Mouse (Mus musculus) lung, embryonic 14.5 days (tissue): ENCODE data around the gene Pdlim1. TPM values are rescaled to one million over a fixed set of nuclear protein-coding genes. Genes with fewer than 3 reads are reported as not detected.

Experiments used
- ATAC-seq: fragments of 200-750 bp; cut with Nextera tagmentation; 2 replicates; pipeline ENCODE4 v1.8.0; 2017; ENCODE audit warnings: mild to moderate bottlenecking, moderate TSS enrichment, moderate library complexity; ENCODE audit not compliant: insufficient read depth
- DNase-seq: peaks from one replicate; pipeline ENCODE4 v3.0.0-alpha.2; 2015
- H3K27ac ChIP-seq: fragments of 300-500 bp; sonication (generic); 2 replicates; pipeline ENCODE4 v1.5.1; 2014; ENCODE audit warnings: low read depth, mild to moderate bottlenecking, moderate library complexity
- H3K27me3 ChIP-seq: fragments of 300-500 bp; sonication (generic); 2 replicates; pipeline ENCODE4 v1.6.1; 2014; ENCODE audit warnings: low read length, control low read depth; ENCODE audit not compliant: insufficient read depth
- H3K36me3 ChIP-seq: fragments of 300-500 bp; sonication (generic); 2 replicates; pipeline ENCODE4 v1.6.1; 2014; ENCODE audit warnings: control low read depth; ENCODE audit not compliant: insufficient read depth
- H3K4me1 ChIP-seq: fragments of 300-500 bp; sonication (generic); 2 replicates; pipeline ENCODE4 v1.6.1; 2014; ENCODE audit warnings: antibody characterized with exemption, control low read depth; ENCODE audit not compliant: insufficient read depth
- H3K4me2 ChIP-seq: fragments of 300-500 bp; sonication (generic); 2 replicates; pipeline ENCODE4 v1.6.1; 2014; ENCODE audit warnings: mild to moderate bottlenecking
- H3K4me3 ChIP-seq: fragments of 300-500 bp; sonication (generic); 2 replicates; pipeline ENCODE4 v1.5.1; 2014; ENCODE audit warnings: low read depth, low read length
- H3K9ac ChIP-seq: fragments of 300-500 bp; sonication (generic); 2 replicates; pipeline ENCODE4 v1.6.1; 2014
- H3K9me3 ChIP-seq: fragments of 300-500 bp; sonication (generic); 2 replicates; pipeline ENCODE4 v1.6.1; 2016; ENCODE audit warnings: low read depth, low read length, control low read depth
- CTCF ChIP-seq: IDR thresholded peaks from 2 replicates; pipeline ENCODE4 v1.5.1; 2016; ENCODE audit warnings: antibody characterized with exemption, low read depth
- WGBS: fragments of 180-500 bp; shearing (Covaris S2); extraction: QIAGEN DNeasy Blood & Tissue Kit; methylation state at CpG from one replicate; pipeline ENCODE4 v1.1.7; 2014; 5-methylcytosine and 5-hydroxymethylcytosine counted together
- polyA plus RNA-seq: library from polyadenylated mRNA; unstranded; fragments of >200 nt; fragmentation: Nextera tagmentation; extraction: Ambion mirVana; gene quantifications from 2 replicates; pipeline ENCODE4 v1.2.1, GENCODE M21; 2014

Gene Pdlim1
- polyA plus RNA-seq, 1 experiment from 2014 or later, result 130 TPM

DNA sequence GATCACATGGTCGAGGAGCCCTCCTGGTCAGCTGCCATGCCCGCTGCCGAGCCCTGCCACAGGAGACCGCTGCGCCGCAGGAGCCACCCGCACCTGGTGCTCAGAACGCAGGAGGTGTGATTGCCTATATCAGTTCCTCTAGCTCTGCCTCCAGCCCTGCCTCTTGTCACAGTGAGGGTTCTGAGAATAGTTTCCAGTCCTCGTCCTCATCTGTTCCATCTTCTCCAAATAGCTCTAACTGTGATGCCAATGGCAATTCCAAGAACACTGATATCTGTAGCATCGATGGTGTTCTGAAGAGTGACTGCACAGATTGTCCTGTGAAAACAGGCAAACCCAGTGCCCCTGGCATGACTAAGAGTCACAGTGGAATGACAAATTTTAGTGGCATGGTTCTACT lies 81.0 kb downstream of the Pdlim1 start:
- TF ChIP-seq CTCF, result no peak
- no peak overlapping the region for H3K9ac ChIP-seq
- no peaks in the 10 kb centered on the region for H3K36me3 ChIP-seq
- H3K4me1 ChIP-seq, result no peaks in the 10 kb centered on the region
- ATAC-seq (no peak), DNase-seq (no peak)
- no peak overlapping the region for H3K27ac ChIP-seq
- H3K27me3 ChIP-seq, result no peaks in the 10 kb centered on the region
- H3K4me2 ChIP-seq, result no peak overlapping the region
- no peaks in the 10 kb centered on the region for H3K9me3 ChIP-seq
- WGBS, result 90% methylated on average over 10 of the region's 10 CpGs
- no peak overlapping the region for H3K4me3 ChIP-seq

DNA sequence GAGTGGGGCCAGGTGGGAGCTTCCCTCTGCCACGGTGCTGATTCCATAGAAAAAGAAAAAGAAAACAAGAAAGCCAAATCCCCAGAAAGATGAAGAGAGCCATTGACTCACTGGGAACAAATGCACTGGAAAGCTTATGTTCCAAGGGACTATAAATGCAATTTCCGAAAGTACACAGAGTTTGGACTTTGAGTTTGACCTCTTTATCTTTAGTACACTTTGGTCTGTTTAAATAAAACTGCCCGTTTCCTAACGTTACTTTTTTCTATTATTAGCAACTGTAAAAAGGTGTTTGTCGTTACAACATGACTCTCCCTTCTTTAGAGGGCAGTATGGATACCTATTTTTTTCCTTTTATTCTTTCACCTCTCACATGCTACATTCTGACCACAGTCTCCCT lies 84.5 kb downstream of the Pdlim1 start, which contains the start of gene Cyp2c70:
TSS of gene Cyp2c70 (minus strand) at position 174 of the 400 bp plus-strand sequence.
- Histone ChIP-seq H3K27me3 (no peaks in the 10 kb centered on the region), H3K4me1 (no peaks in the 10 kb centered on the region), H3K27ac (no peak within 1 kb of the TSS), H3K4me3 (no peak within 1 kb of the TSS), H3K36me3 (no peaks in the 10 kb centered on the region), H3K9ac (no peak within 1 kb of the TSS), H3K4me2 (no peak within 1 kb of the TSS), H3K9me3 (no peaks in the 10 kb centered on the region)
- no peak for TF ChIP-seq CTCF
- 31% methylated on average over 5 of the region's 5 CpGs for WGBS
- ATAC-seq (no peak), DNase-seq (no peak)

DNA sequence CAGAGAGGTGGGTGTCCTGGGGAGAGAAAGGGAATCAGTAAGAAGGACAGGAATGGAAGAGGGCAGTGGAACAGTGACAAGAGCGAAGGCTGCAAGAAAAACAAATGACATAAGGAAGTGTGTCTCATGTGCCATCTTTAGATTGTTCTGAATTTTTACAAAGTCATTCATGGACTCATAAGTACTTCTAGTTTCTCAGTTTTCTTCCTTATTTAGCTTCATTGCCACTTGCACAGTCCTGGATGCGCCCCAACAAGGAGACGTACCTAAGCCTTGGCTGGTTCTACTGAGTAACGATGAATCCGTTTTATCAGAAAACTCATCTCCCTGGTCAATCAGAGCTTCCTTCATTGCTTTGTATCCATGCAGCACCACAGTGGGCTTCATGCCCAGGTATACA lies 88.0 kb downstream of the Pdlim1 start:
- H3K4me2 ChIP-seq, result no peak overlapping the region
- no peaks in the 10 kb centered on the region for H3K9me3 ChIP-seq
- no peaks in the 10 kb centered on the region for H3K36me3 ChIP-seq
- no peak overlapping the region for H3K27ac ChIP-seq
- DNase-seq, result no peak
- TF ChIP-seq CTCF, result no peak
- no peak for ATAC-seq
- H3K4me3 ChIP-seq, result no peak overlapping the region
- H3K4me1 ChIP-seq, result no peaks in the 10 kb centered on the region
- H3K27me3 ChIP-seq, result no peaks in the 10 kb centered on the region
- WGBS, result 86% methylated on average over 5 of the region's 5 CpGs
- no peak overlapping the region for H3K9ac ChIP-seq

DNA sequence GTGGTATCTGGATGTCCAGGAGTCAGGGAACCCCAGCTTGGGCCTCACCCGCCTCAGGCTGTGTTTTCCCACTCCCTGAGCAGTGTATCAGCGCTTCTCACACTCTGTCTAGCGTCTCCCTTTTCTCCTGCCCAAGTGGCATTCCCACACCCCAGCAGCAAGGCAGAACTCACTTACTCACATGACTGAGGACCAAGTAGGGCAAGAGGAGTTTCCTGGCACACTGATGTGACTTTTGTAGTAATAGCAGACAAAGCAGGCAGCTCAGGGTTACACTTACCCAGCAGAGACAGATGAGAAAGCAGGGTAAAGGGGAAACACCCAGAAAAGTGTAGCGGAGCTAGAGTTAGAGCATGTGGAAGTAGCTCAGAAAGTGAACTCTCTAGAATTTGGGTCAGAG lies 93.3 kb downstream of the Pdlim1 start:
- Histone ChIP-seq H3K4me3 (no peak overlapping the region), H3K4me1 (no peaks in the 10 kb centered on the region), H3K27ac (no peak overlapping the region), H3K36me3 (no peaks in the 10 kb centered on the region), H3K4me2 (no peak overlapping the region), H3K9me3 (no peaks in the 10 kb centered on the region), H3K27me3 (no peaks in the 10 kb centered on the region), H3K9ac (no peak overlapping the region)
- ATAC-seq (no peak), DNase-seq (no peak)
- TF ChIP-seq CTCF, result no peak
- 60% methylated on average over 4 of the region's 4 CpGs for WGBS

Other genes starting within 250 kb of the Pdlim1 start
- not detected in 2 replicates for gene Cyp2c54, start 198.0 kb downstream of the Pdlim1 start, polyA plus RNA-seq
- gene Cyp2c50, start 182.2 kb downstream of the Pdlim1 start, polyA plus RNA-seq, result not detected in 2 replicates
- not detected in 2 replicates for gene Cyp2c70, start 84.5 kb downstream of the Pdlim1 start, polyA plus RNA-seq
- 46.6 and 50.7 TPM in 2 replicates for gene Sorbs1, start 241.9 kb upstream of the Pdlim1 start, polyA plus RNA-seq